Mouse (Mus musculus) heart, postnatal 0 days (tissue): ENCODE data around the gene U2af1l4. TPM values are rescaled to one million over a fixed set of nuclear protein-coding genes. Genes with fewer than 3 reads are reported as not detected.

Source experiments
- ATAC-seq: fragments of 200-750 bp; cut with Nextera tagmentation; 2 replicates; pipeline ENCODE4 v1.8.0; 2017; ENCODE audit warnings: low read depth, moderate number of reproducible peaks, moderate library complexity; ENCODE audit not compliant: insufficient read depth
- DNase-seq: peaks from one replicate; pipeline ENCODE4 v3.0.0-alpha.2; 2016; ENCODE audit warnings: low spot score
- H3K27ac ChIP-seq: fragments of 300-500 bp; sonication (generic); 2 replicates; pipeline ENCODE4 v1.5.1; 2014; ENCODE audit warnings: low read depth, mild to moderate bottlenecking
- H3K27me3 ChIP-seq: fragments of 300-500 bp; sonication (generic); 2 replicates; pipeline ENCODE4 v1.6.1; 2014; ENCODE audit warnings: low read length, mixed read lengths; ENCODE audit not compliant: control insufficient read depth, insufficient read depth
- H3K36me3 ChIP-seq: fragments of 300-500 bp; sonication (generic); replicated peaks from 2 replicates; pipeline ENCODE4 v1.6.1; 2014; ENCODE audit warnings: low read length, mixed read lengths; ENCODE audit not compliant: control insufficient read depth, insufficient read depth
- H3K4me1 ChIP-seq: fragments of 300-500 bp; sonication (generic); 2 replicates; pipeline ENCODE4 v1.6.1; 2014; ENCODE audit warnings: antibody characterized with exemption; ENCODE audit not compliant: control insufficient read depth, insufficient read depth
- H3K4me2 ChIP-seq: fragments of 300-500 bp; sonication (generic); 2 replicates; pipeline ENCODE4 v1.6.1; 2014; ENCODE audit warnings: low read depth, mild to moderate bottlenecking, low read length, moderate library complexity
- H3K4me3 ChIP-seq: fragments of 300-500 bp; sonication (generic); 2 replicates; pipeline ENCODE4 v1.5.1; 2014; ENCODE audit warnings: low read depth, low read length
- H3K9ac ChIP-seq: fragments of 300-500 bp; sonication (generic); replicated peaks from 2 replicates; pipeline ENCODE4 v1.6.1; 2014; ENCODE audit warnings: low read depth, low read length, mixed read lengths
- H3K9me3 ChIP-seq: fragments of 300-500 bp; sonication (generic); replicated peaks from 2 replicates; pipeline ENCODE4 v1.6.1; 2016; ENCODE audit warnings: low read length; ENCODE audit not compliant: control insufficient read depth
- CTCF ChIP-seq: IDR thresholded peaks from 2 replicates; pipeline ENCODE4 v1.5.1; 2016; ENCODE audit warnings: antibody characterized with exemption, control low read depth, low read depth
- EP300 ChIP-seq: IDR thresholded peaks from 2 replicates; pipeline ENCODE4 v1.6.1; 2016; ENCODE audit warnings: antibody characterized with exemption, low read depth
- WGBS: fragments of 180-500 bp; shearing (Covaris S2); extraction: QIAGEN DNeasy Blood & Tissue Kit; methylation state at CpG from one replicate; pipeline ENCODE4 v1.1.7; 2014; 5-methylcytosine and 5-hydroxymethylcytosine counted together
- polyA plus RNA-seq: library from polyadenylated mRNA; unstranded; fragments of >200 nt; fragmentation: Nextera tagmentation; extraction: Ambion mirVana; gene quantifications from 2 replicates; pipeline ENCODE4 v1.2.1, GENCODE M21; 2015
- total RNA-seq: library from RNA; depleted of rRNA; stranded (reverse); fragments of >200 nt; gene quantifications from 2 replicates; pipeline ENCODE4 v1.2.3, GENCODE M21; 2014; ENCODE audit warnings: low replicate concordance

The U2af1l4 gene
- total and polyA plus RNA-seq, 2 experiments from 2014 or later, result 41.9 to 120 TPM

DNA sequence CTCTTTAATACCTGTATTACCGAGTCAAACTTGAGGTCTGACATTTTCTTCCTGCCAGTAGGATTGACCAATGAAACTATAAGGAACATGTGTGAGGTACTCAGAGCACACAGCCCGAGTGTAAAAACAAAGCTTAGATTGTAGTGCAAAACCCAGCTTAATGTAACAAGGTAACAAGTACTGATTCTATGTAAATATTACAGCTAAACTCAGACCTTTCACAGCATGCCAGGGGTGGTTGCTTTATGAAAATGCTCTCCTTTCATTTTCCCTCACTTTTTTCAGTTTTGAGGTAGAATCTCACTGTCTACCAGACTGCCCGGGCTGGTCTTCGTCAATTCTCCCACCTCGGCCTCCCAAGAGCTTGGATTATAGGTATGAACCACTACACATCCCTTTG lies 33.0 kb downstream of the U2af1l4 start:
- H3K36me3 ChIP-seq, result no peaks in the 10 kb centered on the region
- no peak overlapping the region for H3K4me2 ChIP-seq
- DNase-seq (no peak), ATAC-seq (no peak)
- H3K9ac ChIP-seq, result no peak overlapping the region
- TF ChIP-seq CTCF (no peak), EP300 (no peak)
- 71% methylated on average over 5 of the region's 5 CpGs for WGBS
- 0 out of 2 replicates have a peak, but pooled peaks cover 6% of the 10 kb centered on the region for H3K4me1 ChIP-seq
- 0 out of 2 replicates have a peak, but pooled peaks cover 2% of the 10 kb centered on the region for H3K27me3 ChIP-seq
- H3K9me3 ChIP-seq, result no peaks in the 10 kb centered on the region
- no peak overlapping the region for H3K27ac ChIP-seq
- H3K4me3 ChIP-seq, result no peak overlapping the region

DNA sequence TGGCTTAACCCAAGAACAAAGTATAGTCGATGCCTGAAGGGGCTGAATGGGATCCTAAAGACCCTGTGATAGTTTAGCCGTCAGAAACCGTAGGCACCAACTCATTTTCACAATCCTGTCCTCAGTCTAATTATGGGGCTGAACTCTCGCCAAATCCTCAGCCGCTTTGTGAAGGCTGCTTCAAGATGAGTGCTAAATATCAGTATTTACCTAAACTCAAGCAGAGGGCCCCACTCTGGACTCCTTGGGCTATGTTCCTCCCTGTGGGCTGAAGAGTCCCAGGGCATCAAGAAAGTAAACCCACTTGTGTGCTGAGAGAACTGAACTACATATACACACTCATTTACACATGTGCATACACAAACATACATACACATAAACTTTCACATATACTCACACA lies 33.7 kb downstream of the U2af1l4 start:
- 0 out of 2 replicates have a peak, but pooled peaks cover 6% of the 10 kb centered on the region for H3K4me1 ChIP-seq
- TF ChIP-seq CTCF, result no peak
- no peak for TF ChIP-seq EP300
- H3K27ac ChIP-seq, result no peak overlapping the region
- 62% methylated on average over 5 of the region's 5 CpGs for WGBS
- no peak overlapping the region for H3K4me3 ChIP-seq
- ATAC-seq, result no peak
- H3K9me3 ChIP-seq, result no peaks in the 10 kb centered on the region
- no peak overlapping the region for H3K9ac ChIP-seq
- no peak overlapping the region for H3K4me2 ChIP-seq
- H3K27me3 ChIP-seq, result 0 out of 2 replicates have a peak, but pooled peaks cover 2% of the 10 kb centered on the region
- DNase-seq, result no peak
- H3K36me3 ChIP-seq, result no peaks in the 10 kb centered on the region

DNA sequence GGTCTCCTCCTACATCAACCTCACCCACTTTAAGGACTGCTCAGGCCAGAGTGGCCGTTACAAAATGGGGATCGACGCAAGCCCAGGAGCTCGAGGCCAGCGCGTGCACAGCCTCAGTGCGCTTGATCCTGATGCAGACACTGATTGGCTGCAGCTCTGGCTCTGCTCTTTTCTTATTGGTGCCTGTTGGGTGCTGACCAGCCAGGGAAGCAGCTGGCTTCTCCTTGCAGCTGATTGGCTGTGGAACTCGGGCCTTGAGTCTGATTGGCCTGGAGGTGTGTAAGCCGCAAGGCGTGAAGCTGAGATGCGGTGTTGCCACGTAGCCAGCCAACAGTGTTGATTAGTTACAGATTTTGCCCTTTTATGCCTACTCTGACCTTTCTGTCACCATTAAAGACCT lies 35.7 kb downstream of the U2af1l4 start, which contains the start of gene Zbtb32:
Gene Zbtb32 (minus strand): TSS at position 124 of the 400 bp plus-strand sequence.
- Histone ChIP-seq H3K4me2 (no peak within 1 kb of the TSS), H3K27me3 (0 out of 2 replicates have a peak, but pooled peaks cover 2% of the 10 kb centered on the region), H3K9me3 (no peaks in the 10 kb centered on the region), H3K4me3 (no peak within 1 kb of the TSS), H3K27ac (no peak within 1 kb of the TSS), H3K4me1 (0 out of 2 replicates have a peak, but pooled peaks cover 6% of the 10 kb centered on the region), H3K9ac (no peak within 1 kb of the TSS), H3K36me3 (no peaks in the 10 kb centered on the region)
- WGBS, result 90% methylated on average over 12 of the region's 12 CpGs
- ATAC-seq, result no peak
- TF ChIP-seq EP300, result no peak
- no peak for TF ChIP-seq CTCF
- no peak for DNase-seq

DNA sequence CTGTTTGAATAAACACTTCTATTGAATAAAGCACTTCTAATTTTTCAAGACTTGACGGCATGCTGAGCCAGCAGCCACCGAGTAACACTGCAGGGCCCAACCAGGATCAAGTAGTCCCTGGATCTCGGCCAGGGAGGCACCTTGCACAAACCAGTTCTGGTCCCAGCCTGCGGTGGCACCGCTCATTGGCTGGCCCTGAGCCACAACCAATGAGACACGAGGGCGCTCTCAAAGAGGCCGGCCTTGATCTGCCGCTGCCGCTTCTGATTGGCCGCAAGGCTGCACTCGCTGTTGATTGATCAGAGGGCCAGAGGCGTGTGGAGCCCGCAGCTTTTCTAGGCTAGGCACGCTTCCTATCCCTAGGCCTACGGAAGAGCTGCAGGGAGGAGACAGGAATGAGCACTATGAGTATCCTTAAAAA lies 36.8 kb downstream of the U2af1l4 start:
- WGBS, result under 1% methylated on average over 16 of the region's 16 CpGs
- H3K36me3 ChIP-seq, result no peaks in the 10 kb centered on the region
- H3K9me3 ChIP-seq, result no peaks in the 10 kb centered on the region
- TF ChIP-seq EP300 (no peak), CTCF (no peak)
- DNase-seq (peak; percentile 90), ATAC-seq (peak; percentile 96)
- H3K27ac ChIP-seq, result no peak overlapping the region
- H3K4me2 ChIP-seq, result peak overlapping the region; percentile 38
- no peaks in the 10 kb centered on the region for H3K27me3 ChIP-seq
- H3K4me1 ChIP-seq, result 0 out of 2 replicates have a peak, but pooled peaks cover 6% of the 10 kb centered on the region
- no peak overlapping the region for H3K9ac ChIP-seq
- no peak overlapping the region for H3K4me3 ChIP-seq

- Histone ChIP-seq H3K27me3 (no peaks in the 10 kb centered on the region), H3K9ac (no peak overlapping the region), H3K27ac (no peak overlapping the region), H3K9me3 (no peaks in the 10 kb centered on the region), H3K4me3 (no peak overlapping the region), H3K4me2 (no peak overlapping the region), H3K4me1 (0 out of 2 replicates have a peak, but pooled peaks cover 6% of the 10 kb centered on the region), H3K36me3 (no peaks in the 10 kb centered on the region)
- 63% methylated on average over 7 of the region's 7 CpGs for WGBS
- ATAC-seq, result no peak
- no peak for DNase-seq
- no peak for TF ChIP-seq EP300
- TF ChIP-seq CTCF, result no peak
Measured at GRCm38 (mm10) chr7:30600651-30601050, 37.5 kb downstream of the U2af1l4 start.

DNA sequence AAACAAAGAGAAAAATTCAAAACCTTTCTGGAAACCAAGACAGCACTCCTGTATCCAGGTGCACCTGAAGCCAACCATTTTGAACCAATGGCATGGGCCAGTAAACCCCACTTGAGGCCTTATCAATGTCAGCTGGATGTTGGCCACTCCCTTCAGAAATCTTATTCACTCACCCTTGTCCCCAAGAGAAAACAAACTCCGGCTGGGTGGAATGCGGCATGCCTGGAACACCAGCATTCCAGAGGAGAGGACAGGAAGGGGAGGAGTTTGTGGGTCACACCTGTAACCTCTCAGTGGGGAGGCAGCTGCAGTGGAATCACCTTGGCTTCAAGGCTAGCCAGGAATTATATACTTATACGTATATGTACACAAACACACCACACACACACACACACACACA lies 39.5 kb downstream of the U2af1l4 start:
- Histone ChIP-seq H3K9ac (no peak overlapping the region), H3K27me3 (no peaks in the 10 kb centered on the region), H3K9me3 (no peaks in the 10 kb centered on the region), H3K4me1 (0 out of 2 replicates have a peak, but pooled peaks cover 6% of the 10 kb centered on the region), H3K4me2 (no peak overlapping the region), H3K27ac (no peak overlapping the region), H3K4me3 (no peak overlapping the region), H3K36me3 (no peaks in the 10 kb centered on the region)
- no peak for DNase-seq
- ATAC-seq, result no peak
- WGBS, result 22% methylated on average over 3 of the region's 3 CpGs
- no peak for TF ChIP-seq EP300
- TF ChIP-seq CTCF, result no peak
